Mouse (Mus musculus): ENCODE results near the gene Bnc2. TPM values are rescaled to one million over a fixed set of nuclear protein-coding genes. Genes with fewer than 3 reads are reported as not detected.

Gene Bnc2
- polyA plus RNA-seq, 1 experiment from 2014 or later: 25.2 TPM

DNA sequence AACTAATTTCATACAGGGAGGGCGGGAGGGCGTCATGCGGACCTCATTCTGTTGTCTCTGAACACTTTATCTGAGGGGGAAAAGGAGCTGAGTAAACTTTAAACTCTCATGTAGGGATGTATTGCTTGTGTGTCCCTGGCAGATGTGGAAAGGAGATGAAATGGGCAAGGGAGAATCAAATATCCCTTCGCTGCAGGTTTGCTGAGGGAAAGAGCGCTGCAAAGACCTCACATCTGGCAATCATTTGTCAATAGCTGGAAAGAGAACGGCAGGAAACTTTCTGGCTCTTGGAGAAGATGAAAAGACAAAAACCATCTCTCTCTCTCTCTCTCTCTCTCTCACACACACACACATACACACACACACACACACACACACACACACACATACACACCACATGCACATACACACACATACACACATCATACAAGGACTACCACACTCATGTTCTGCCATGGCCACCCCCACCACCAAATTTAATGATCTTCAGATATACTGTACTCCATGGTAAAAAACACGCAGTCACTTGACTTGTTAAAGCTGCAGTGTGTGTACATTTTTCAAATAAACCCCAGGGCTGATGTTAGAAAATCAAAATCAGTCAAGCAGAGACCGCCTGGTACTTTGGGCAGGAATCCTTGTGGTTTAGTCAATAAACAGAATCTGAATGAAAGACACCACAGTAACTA is 172.3 kb downstream of the Bnc2 start:
- WGBS: 34% methylated on average over 8 of the region's 8 CpGs
- ATAC-seq (ENCODE audit: insufficient number of reproducible peaks, insufficient read depth, low FRiP score, low TSS enrichment, low read depth): no peak
- Histone ChIP-seq H3K4me1 (replicated peaks) (peaks cover 49% of the 10 kb centered on the region), H3K9me3 (no peaks in the 10 kb centered on the region), H3K4me2 (peak overlapping the region; percentile 34), H3K4me3 (replicated peaks) (no peak overlapping the region), H3K9ac (replicated peaks) (no peak overlapping the region), H3K36me3 (no peaks in the 10 kb centered on the region), H3K27ac (peak overlapping the region; percentile 83), H3K27me3 (no peaks in the 10 kb centered on the region)

DNA sequence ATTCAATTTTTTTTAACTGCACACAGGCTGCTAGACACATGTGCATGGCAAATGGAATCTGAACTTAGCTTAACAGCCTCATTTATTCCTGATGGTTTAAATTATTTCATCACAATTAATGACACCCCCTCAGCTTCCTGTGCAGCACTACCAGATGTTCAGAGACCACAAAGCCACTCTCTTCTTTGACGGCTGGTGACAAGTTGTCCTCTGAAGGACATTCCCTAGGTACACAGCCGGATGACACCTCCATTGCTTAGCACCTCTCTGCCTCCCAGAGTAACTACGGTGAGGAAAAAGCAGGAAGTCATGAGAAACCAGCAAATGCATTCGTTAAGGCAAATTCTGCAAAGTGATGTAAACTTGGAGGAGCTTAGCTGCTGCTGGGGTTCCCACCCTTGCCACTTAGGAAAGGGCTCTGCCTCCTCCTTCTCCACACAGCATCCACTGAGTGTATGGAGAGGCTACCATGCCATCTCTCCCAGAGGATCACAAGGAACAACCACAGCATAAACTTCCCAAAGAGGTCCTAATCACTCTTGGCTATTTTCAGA is 174.2 kb downstream of the Bnc2 start:
- no peaks in the 10 kb centered on the region for H3K36me3 ChIP-seq
- H3K4me1 ChIP-seq (replicated peaks): peaks cover 52% of the 10 kb centered on the region
- H3K4me2 ChIP-seq: peak overlapping the region; percentile 44
- H3K4me3 ChIP-seq (replicated peaks): no peak overlapping the region
- no peak overlapping the region for H3K9ac ChIP-seq (replicated peaks)
- no peaks in the 10 kb centered on the region for H3K9me3 ChIP-seq
- ATAC-seq (ENCODE audit: insufficient number of reproducible peaks, insufficient read depth, low FRiP score, low TSS enrichment, low read depth): no peak
- 13% methylated on average over 4 of the region's 4 CpGs for WGBS
- H3K27ac ChIP-seq: peak overlapping the region; percentile 79
- no peaks in the 10 kb centered on the region for H3K27me3 ChIP-seq

DNA sequence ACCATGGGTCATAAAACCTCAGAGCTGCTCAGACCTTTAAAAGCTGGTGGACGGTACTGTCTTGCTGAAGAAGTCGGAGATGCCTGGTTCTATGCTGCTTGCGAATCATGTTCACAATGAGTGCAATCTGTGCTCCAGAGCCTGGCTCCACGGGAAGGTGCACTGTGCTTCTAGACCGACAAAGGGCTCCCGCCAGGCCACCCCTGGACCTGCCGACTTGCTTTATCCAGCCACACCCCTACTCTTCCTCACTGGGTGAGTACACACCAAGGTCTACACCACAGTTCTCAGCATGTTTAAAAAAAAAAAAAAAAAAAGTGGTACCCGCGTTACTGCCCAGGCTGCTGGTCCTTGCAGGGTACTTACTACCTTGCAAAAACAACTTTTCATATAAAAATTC is 174.8 kb downstream of the Bnc2 start:
- Histone ChIP-seq H3K9ac (replicated peaks) (no peak overlapping the region), H3K27me3 (no peaks in the 10 kb centered on the region), H3K9me3 (no peaks in the 10 kb centered on the region), H3K4me3 (replicated peaks) (no peak overlapping the region), H3K4me2 (peak overlapping the region; percentile 44), H3K4me1 (replicated peaks) (peaks cover 52% of the 10 kb centered on the region), H3K27ac (peak overlapping the region; percentile 79), H3K36me3 (no peaks in the 10 kb centered on the region)
- WGBS: 25% methylated on average over 9 of the region's 9 CpGs
- no peak for ATAC-seq (ENCODE audit: insufficient number of reproducible peaks, insufficient read depth, low FRiP score, low TSS enrichment, low read depth)

DNA sequence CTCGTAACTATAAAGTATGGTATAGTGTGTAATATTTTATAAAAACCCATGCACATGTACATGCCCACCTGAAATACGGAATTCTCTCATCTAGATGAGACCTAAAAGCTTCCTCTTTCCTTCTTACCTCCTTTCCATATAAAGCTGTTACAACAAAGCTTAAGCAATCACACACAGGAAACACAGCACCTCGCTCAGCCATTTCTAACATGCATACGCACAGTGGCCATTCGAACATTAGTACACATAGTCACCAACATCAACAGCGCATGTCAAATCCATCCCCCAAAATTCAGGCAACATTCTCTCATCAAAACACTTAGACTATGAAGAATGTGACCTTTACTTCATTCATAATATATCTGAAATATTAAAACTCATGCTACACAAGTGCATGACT is 176.6 kb downstream of the Bnc2 start:
- H3K4me2 ChIP-seq: no peak overlapping the region
- H3K27me3 ChIP-seq: no peaks in the 10 kb centered on the region
- H3K36me3 ChIP-seq: no peaks in the 10 kb centered on the region
- H3K27ac ChIP-seq: no peak overlapping the region
- no peak for ATAC-seq (ENCODE audit: insufficient number of reproducible peaks, insufficient read depth, low FRiP score, low TSS enrichment, low read depth)
- H3K9ac ChIP-seq (replicated peaks): no peak overlapping the region
- no peak overlapping the region for H3K4me3 ChIP-seq (replicated peaks)
- peaks cover 43% of the 10 kb centered on the region for H3K4me1 ChIP-seq (replicated peaks)
- no peaks in the 10 kb centered on the region for H3K9me3 ChIP-seq
- 90% methylated on average over 6 of the region's 6 CpGs for WGBS

DNA sequence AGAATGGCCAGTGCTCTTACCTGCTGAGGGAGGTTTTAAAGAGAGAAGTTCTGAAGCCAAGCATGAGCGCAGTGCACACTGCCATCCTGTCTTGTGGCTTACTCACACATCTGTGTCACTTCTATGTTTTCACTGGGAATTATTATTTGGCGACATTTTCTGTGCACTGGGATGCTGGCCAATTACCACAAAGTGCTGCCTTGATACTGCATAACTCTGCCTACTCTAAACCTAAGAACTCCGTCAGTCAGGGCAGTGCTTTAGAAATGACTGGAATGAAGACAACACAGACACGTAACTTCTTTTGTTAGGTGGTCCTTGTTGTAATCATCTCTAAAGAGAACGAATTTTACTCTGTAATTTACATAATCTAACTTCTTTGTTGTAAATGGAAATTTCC is 186.8 kb downstream of the Bnc2 start:
- ATAC-seq (ENCODE audit: insufficient number of reproducible peaks, insufficient read depth, low FRiP score, low TSS enrichment, low read depth): no peak
- Histone ChIP-seq H3K4me2 (no peak overlapping the region), H3K4me1 (replicated peaks) (no peaks in the 10 kb centered on the region), H3K27ac (no peak overlapping the region), H3K9me3 (no peaks in the 10 kb centered on the region), H3K4me3 (replicated peaks) (no peak overlapping the region), H3K9ac (replicated peaks) (no peak overlapping the region), H3K36me3 (no peaks in the 10 kb centered on the region), H3K27me3 (no peaks in the 10 kb centered on the region)
- 77% methylated on average over 5 of the region's 5 CpGs for whole genome bisulfite sequencing

DNA sequence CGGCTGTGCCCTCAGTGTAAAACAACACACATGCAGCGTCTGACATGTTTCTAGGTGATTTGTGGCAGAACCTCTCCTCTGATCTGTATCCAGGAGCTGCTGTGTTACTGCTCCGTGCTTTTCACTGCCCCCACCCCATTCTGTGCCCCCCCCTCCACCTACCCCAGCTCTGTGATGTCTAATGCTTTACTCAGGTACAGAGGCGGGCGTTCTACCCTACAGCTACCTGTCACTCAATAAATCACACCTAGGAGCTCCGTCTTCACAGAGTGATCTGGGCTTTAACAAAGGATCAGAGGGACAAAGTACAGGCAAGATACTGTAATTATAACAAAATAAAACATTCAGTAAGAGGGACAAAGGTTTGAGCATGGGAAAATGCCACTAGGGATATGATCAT is 192.4 kb downstream of the Bnc2 start:
- no peak overlapping the region; the same call in 1 of the 2 replicates for H3K9ac ChIP-seq (replicated peaks)
- no peak overlapping the region for H3K4me2 ChIP-seq
- 29% methylated on average over 6 of the region's 6 CpGs for WGBS
- no peaks in the 10 kb centered on the region for H3K9me3 ChIP-seq
- no peaks in the 10 kb centered on the region for H3K27me3 ChIP-seq
- H3K27ac ChIP-seq: no peak overlapping the region
- H3K4me3 ChIP-seq (replicated peaks): no peak overlapping the region
- H3K4me1 ChIP-seq (replicated peaks): peaks cover 14% of the 10 kb centered on the region
- H3K36me3 ChIP-seq: no peaks in the 10 kb centered on the region
- no peak for ATAC-seq (ENCODE audit: insufficient number of reproducible peaks, insufficient read depth, low FRiP score, low TSS enrichment, low read depth)

DNA sequence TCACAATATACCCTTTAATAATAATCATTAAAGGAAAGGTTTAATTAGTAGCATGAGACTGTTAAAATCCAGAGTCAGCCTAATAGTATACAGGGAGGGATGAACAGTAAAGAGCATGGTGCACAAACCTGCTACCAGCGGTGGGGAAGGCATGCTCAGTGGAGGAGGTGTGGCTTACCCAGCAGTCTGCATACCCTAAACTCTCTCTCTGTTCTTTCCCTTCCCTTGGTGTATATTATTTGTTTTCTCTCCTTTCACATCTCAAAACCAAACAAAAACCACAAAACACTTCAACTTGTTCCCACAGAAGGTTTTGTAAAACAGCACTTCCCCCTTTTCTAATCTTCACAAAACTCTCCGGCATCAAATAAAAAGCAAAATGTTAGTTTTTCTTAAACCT is 202.4 kb downstream of the Bnc2 start:
- Histone ChIP-seq H3K4me2 (no peak overlapping the region), H3K36me3 (no peaks in the 10 kb centered on the region), H3K4me3 (replicated peaks) (no peak overlapping the region), H3K9me3 (no peaks in the 10 kb centered on the region), H3K27ac (no peak overlapping the region), H3K27me3 (no peaks in the 10 kb centered on the region), H3K9ac (replicated peaks) (no peak overlapping the region), H3K4me1 (replicated peaks) (peaks cover under 1% of the 10 kb centered on the region; the same call in 1 of the 2 replicates)
- no peak for ATAC-seq (ENCODE audit: insufficient number of reproducible peaks, insufficient read depth, low FRiP score, low TSS enrichment, low read depth)
- WGBS: 67% methylated on average over 2 of the region's 2 CpGs

DNA sequence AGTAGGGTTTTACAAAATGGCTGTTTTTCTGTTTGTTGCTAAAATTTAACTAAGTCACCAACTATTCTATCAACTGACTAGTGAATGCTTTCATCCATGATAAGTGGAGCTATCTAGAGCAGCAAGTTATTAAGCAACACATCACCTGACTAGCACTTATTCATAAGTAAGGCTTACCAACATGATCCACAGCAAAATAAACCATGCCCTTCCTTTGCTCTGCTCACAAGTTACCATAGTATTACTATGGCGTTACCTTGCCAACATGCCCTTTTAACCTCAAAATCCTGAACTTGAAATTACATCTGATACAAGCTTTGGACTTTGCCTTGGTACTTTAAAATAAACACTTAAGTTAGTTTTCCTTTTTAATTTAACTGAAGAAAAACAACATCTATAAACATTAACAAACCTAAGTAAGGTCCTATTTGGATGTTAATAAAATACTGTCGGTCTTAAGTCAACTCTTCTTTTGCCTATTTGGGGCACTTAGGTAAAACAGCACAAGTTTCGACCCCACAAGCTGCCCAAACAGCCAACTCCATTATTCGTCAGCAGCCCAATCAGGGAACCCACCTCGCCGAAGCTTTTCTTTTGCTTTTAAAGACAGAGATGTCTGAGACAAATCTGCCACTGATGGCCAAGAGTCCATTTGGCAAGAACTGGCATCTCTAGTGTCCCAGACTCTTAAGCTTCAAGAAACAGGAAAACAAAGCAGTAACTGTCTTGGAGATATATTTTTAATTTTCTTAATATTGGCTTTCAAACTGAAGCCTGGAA is 204.8 kb downstream of the Bnc2 start:
- no peak overlapping the region for H3K9ac ChIP-seq (replicated peaks)
- no peaks in the 10 kb centered on the region for H3K27me3 ChIP-seq
- ATAC-seq (ENCODE audit: insufficient number of reproducible peaks, insufficient read depth, low FRiP score, low TSS enrichment, low read depth): no peak
- H3K27ac ChIP-seq: no peak overlapping the region
- H3K4me2 ChIP-seq: no peak overlapping the region
- 86% methylated on average over 6 of the region's 6 CpGs for WGBS
- H3K4me3 ChIP-seq (replicated peaks): no peak overlapping the region
- H3K4me1 ChIP-seq (replicated peaks): peaks cover 3% of the 10 kb centered on the region; the same call in 1 of the 2 replicates
- no peaks in the 10 kb centered on the region for H3K36me3 ChIP-seq
- no peaks in the 10 kb centered on the region for H3K9me3 ChIP-seq

DNA sequence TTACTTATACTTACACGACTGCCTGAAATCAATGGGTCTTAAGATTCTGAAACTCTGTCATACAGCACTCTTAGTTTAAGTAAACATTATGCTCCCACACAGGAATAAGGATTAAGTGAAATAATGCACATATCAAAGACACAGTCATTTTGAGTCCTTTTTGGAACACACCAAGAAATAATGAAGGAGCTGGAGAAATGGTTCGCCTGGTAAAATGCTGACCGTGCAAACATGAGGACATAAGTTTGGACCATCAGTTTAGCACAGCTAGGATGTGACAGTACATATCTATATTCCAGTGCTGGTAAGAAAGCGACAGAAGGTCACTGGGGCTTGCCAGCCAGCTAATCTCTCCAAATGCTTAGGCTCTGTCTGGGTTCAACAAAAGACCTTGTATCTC is 205.7 kb downstream of the Bnc2 start:
- no peaks in the 10 kb centered on the region for H3K36me3 ChIP-seq
- H3K4me3 ChIP-seq (replicated peaks): no peak overlapping the region
- H3K9ac ChIP-seq (replicated peaks): no peak overlapping the region
- no peak overlapping the region for H3K4me2 ChIP-seq
- ATAC-seq (ENCODE audit: insufficient number of reproducible peaks, insufficient read depth, low FRiP score, low TSS enrichment, low read depth): no peak
- H3K4me1 ChIP-seq (replicated peaks): peaks cover 3% of the 10 kb centered on the region; the same call in 1 of the 2 replicates
- 94% methylated on average over 4 of the region's 4 CpGs for WGBS
- H3K27me3 ChIP-seq: no peaks in the 10 kb centered on the region
- H3K27ac ChIP-seq: no peak overlapping the region
- H3K9me3 ChIP-seq: no peaks in the 10 kb centered on the region

DNA sequence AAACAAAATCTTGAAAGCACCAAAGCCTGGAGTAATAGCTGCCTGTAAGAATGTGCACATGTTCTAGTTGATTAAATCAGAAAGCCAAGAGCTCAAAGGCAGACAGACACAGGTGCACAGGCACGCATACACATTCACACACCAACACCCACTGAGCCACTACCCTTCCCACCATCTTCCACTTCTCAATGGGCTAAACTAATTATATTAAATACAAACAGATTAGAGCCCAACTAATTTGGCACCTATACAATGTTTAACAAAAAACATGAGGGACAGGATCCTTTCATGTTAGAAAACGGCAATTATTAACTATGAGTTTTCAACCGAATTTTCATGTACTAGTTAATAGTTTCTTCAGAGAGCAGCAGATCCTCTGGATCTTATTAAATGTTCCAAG is 207.4 kb downstream of the Bnc2 start:
- Histone ChIP-seq H3K27ac (no peak overlapping the region), H3K9me3 (no peaks in the 10 kb centered on the region), H3K4me2 (no peak overlapping the region), H3K4me3 (replicated peaks) (no peak overlapping the region), H3K36me3 (no peaks in the 10 kb centered on the region), H3K9ac (replicated peaks) (no peak overlapping the region), H3K27me3 (no peaks in the 10 kb centered on the region), H3K4me1 (replicated peaks) (peaks cover 3% of the 10 kb centered on the region; the same call in 1 of the 2 replicates)
- ATAC-seq (ENCODE audit: insufficient number of reproducible peaks, insufficient read depth, low FRiP score, low TSS enrichment, low read depth): no peak
- WGBS: 49% methylated on average over 3 of the region's 3 CpGs

DNA sequence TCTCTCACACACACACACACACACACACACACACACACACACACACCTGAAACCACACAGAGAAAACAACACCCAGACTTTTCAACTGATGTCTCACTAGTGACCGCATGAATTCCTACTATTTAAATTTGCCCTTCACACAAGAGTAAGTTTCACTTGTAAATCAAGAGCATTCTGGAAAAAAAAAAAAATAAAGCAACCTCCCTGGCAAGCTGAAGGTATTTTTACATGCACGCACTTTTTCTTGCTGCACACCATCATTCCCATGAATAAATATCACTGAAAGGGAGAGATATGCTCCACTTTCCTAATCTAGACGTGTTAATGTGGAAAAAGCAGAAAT is 216.9 kb downstream of the Bnc2 start:
- H3K4me2 ChIP-seq: peak overlapping the region; percentile 24; the same call in 1 of the 2 replicates
- H3K9ac ChIP-seq (replicated peaks): no peak overlapping the region
- no peaks in the 10 kb centered on the region for H3K9me3 ChIP-seq
- no peaks in the 10 kb centered on the region for H3K36me3 ChIP-seq
- H3K4me1 ChIP-seq (replicated peaks): peaks cover 50% of the 10 kb centered on the region
- no peaks in the 10 kb centered on the region for H3K27me3 ChIP-seq
- ATAC-seq (ENCODE audit: insufficient number of reproducible peaks, insufficient read depth, low FRiP score, low TSS enrichment, low read depth): no peak; the same call in 1 of the 2 replicates
- peak overlapping the region; percentile 87 for H3K27ac ChIP-seq
- no peak overlapping the region for H3K4me3 ChIP-seq (replicated peaks)
- WGBS: 52% methylated on average over 3 of the region's 3 CpGs
